Mouse (Mus musculus) ovary, postnatal 10 days (tissue): ENCODE measurements around the gene Cask.

Experiments
- DNase-seq: peaks from one replicate; pipeline ENCODE4 v3.0.0; 2022; ENCODE audit warnings: low spot score

Cask gene

GRCm38 (mm10) chrX:13518019-13518418 is 333.1 kb downstream of the Cask start:
- no peak for DNase-seq

GRCm38 (mm10) chrX:13516451-13516850 is 334.7 kb downstream of the Cask start:
- no peak for DNase-seq

- DNase-seq, result no peak
These were observed 337.3 kb downstream of the Cask start for GRCm38 (mm10) chrX:13513864-13514263.

GRCm38 (mm10) chrX:13513127-13513526 is 338.0 kb downstream of the Cask start:
- DNase-seq, result no peak

GRCm38 (mm10) chrX:13506376-13506775 is 344.8 kb downstream of the Cask start:
- DNase-seq, result no peak

GRCm38 (mm10) chrX:13504389-13504788 is 346.8 kb downstream of the Cask start:
- no peak for DNase-seq

GRCm38 (mm10) chrX:13502862-13503375 is 348.2 kb downstream of the Cask start:
- no peak for DNase-seq

GRCm38 (mm10) chrX:13500284-13500683 is 350.9 kb downstream of the Cask start:
- no peak for DNase-seq

- no peak for DNase-seq
These were observed 356.1 kb downstream of the Cask start for GRCm38 (mm10) chrX:13494892-13495703.

GRCm38 (mm10) chrX:13492922-13493321 is 358.2 kb downstream of the Cask start:
- DNase-seq, result no peak

GRCm38 (mm10) chrX:13490941-13491340 is 360.2 kb downstream of the Cask start:
- DNase-seq, result no peak

- no peak for DNase-seq
These were observed 361.4 kb downstream of the Cask start for GRCm38 (mm10) chrX:13489761-13490160.

GRCm38 (mm10) chrX:13489001-13489400 is 362.2 kb downstream of the Cask start:
- no peak for DNase-seq

GRCm38 (mm10) chrX:13484447-13484846 is 366.7 kb downstream of the Cask start:
- no peak for DNase-seq

GRCm38 (mm10) chrX:13482576-13482975 is 368.6 kb downstream of the Cask start:
- no peak for DNase-seq

GRCm38 (mm10) chrX:13479570-13479969 is 371.6 kb downstream of the Cask start:
- DNase-seq, result no peak

GRCm38 (mm10) chrX:13478298-13478697 is 372.9 kb downstream of the Cask start:
- no peak for DNase-seq

GRCm38 (mm10) chrX:13477596-13477995 is 373.6 kb downstream of the Cask start:
- DNase-seq, result no peak

GRCm38 (mm10) chrX:13475382-13475781 is 375.8 kb downstream of the Cask start:
- DNase-seq, result no peak

GRCm38 (mm10) chrX:13472751-13473225 is 378.4 kb downstream of the Cask start:
- no peak for DNase-seq

GRCm38 (mm10) chrX:13471925-13472324 is 379.2 kb downstream of the Cask start:
- DNase-seq, result no peak

GRCm38 (mm10) chrX:13469160-13470116 is 381.7 kb downstream of the Cask start:
- no peak for DNase-seq
